Mouse (Mus musculus) testis, adult 2 months (tissue): ENCODE results near the gene Spty2d1.

ENCODE experiments used
- CTCF ChIP-seq: fragments of 200-500 bp; IDR thresholded peaks from 2 replicates; pipeline ENCODE4 v1.5.1; 2012; ENCODE audit warnings: low read depth, mild to moderate bottlenecking, inconsistent platforms, low read length, moderate library complexity; ENCODE audit not compliant: control insufficient read depth, insufficient read depth, insufficient replicate concordance
- POLR2A ChIP-seq: fragments of 200-500 bp; IDR thresholded peaks from 2 replicates; pipeline ENCODE4 v1.6.1; 2012; ENCODE audit warnings: low read depth, mild to moderate bottlenecking, inconsistent platforms, low read length, moderate library complexity; ENCODE audit not compliant: control insufficient read depth

DNA sequence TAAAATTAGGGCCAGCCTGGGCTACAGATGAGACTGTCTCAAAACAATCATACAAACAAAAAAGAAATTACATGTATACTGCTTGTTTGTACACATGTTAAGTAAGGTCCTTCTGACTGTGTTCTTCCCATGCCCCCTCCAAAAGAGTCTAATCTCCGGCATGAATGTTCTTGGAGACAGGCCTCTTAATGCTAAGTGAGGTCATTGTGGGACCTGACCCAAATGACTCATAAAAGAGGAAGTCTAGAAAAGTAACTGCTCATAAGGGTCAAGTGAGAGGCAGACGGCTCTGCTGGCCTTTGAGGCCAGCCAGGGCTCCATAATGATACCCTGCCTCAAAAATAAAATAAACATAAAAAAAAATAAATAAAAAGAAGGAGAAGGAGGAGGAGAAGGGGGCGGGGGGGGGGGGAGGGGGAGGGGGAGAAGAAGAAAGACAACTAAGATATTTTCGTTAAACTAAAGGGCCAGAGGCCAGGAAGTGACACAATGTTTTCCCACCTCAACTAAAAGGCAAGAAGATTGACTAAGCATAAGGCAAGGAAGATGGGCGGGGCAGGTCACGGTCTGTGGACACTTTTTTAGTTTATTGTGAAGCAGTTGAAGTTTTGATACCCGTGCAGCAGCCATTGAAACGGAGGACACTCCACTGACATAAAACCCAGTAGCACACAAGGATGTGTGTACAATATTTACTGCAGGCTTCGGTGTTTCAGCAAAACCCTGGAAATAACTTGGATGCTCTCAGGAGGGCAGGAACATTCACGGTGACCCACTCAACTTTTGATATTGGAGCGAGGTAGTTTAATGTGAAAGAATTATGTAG lies 6.6 kb upstream of the Spty2d1 start:
- TF ChIP-seq CTCF (no peak), POLR2A (no peak)
